Mouse (Mus musculus) MEL (cell line): ENCODE measurements around the gene Dnaja3. TPM values are rescaled to one million over a fixed set of nuclear protein-coding genes. Genes with fewer than 3 reads are reported as not detected.

Experiments used
- DNase-seq: peaks from one replicate; pipeline ENCODE4 v3.0.0; 2011; ENCODE audit warnings: low read depth, low spot score
- H3K27ac ChIP-seq: 2 replicates; pipeline ENCODE4 v1.5.1; 2012; ENCODE audit warnings: low read depth, mild to moderate bottlenecking, control low read depth, low read length, moderate library complexity; ENCODE audit not compliant: control insufficient read depth
- H3K27me3 ChIP-seq, 2 experiments: fragments of 150-350 bp in 1 of 2; sonication (generic) in 1 of 2; 2 replicates each; pipeline ENCODE4 v1.6.1; 2012; ENCODE audit warnings: low read length in 2 of 2, mild to moderate bottlenecking in 2 of 2, improper control_type of control experiment in 1 of 2, moderate library complexity in 1 of 2; ENCODE audit not compliant: insufficient read depth in 2 of 2, control insufficient read depth in 1 of 2
- H3K36me3 ChIP-seq, 2 experiments: 2 replicates each; pipeline ENCODE4 v1.6.1; 2012 to 2014; ENCODE audit warnings: low read length in 2 of 2, improper control_type of control experiment in 1 of 2, inconsistent platforms in 1 of 2, mild to moderate bottlenecking in 1 of 2; ENCODE audit not compliant: insufficient read depth in 2 of 2, control insufficient read depth in 1 of 2
- H3K4me1 ChIP-seq, 2 experiments: fragments of 150-350 bp in 1 of 2; sonication (generic) in 1 of 2; 2 replicates each; pipeline ENCODE4 v1.6.1; 2012; ENCODE audit warnings: low read length in 2 of 2, improper control_type of control experiment in 1 of 2, mild to moderate bottlenecking in 1 of 2; ENCODE audit not compliant: insufficient read depth in 2 of 2, control insufficient read depth in 1 of 2
- H3K4me3 ChIP-seq, 2 experiments: fragments of 150-350 bp in 1 of 2; sonication (generic) in 1 of 2; 2 replicates each; pipeline ENCODE4 v1.5.1; 2012; ENCODE audit warnings: low read depth in 2 of 2, low read length in 2 of 2, mild to moderate bottlenecking in 2 of 2, moderate library complexity in 2 of 2, control low read depth in 1 of 2, improper control_type of control experiment in 1 of 2; ENCODE audit not compliant: control insufficient read depth in 1 of 2, insufficient read depth in 1 of 2
- H3K79me2 ChIP-seq: 2 replicates; pipeline ENCODE4 v1.6.1; 2012; ENCODE audit warnings: mild to moderate bottlenecking, low read length, moderate library complexity; ENCODE audit not compliant: control insufficient read depth, poor library complexity, insufficient read depth
- H3K9ac ChIP-seq: 2 replicates; pipeline ENCODE4 v1.6.1; 2012; ENCODE audit warnings: low read depth, mild to moderate bottlenecking, control low read depth, low read length, moderate library complexity; ENCODE audit not compliant: control insufficient read depth, poor library complexity, severe bottlenecking
- H3K9me3 ChIP-seq: fragments of 150-350 bp; sonication (generic); replicated peaks from 2 replicates; pipeline ENCODE4 v1.6.1; 2012; ENCODE audit warnings: mild to moderate bottlenecking, low read length, improper control_type of control experiment, moderate library complexity; ENCODE audit not compliant: insufficient read depth
- BHLHE40 ChIP-seq: IDR thresholded peaks from 2 replicates; pipeline ENCODE4 v1.6.1; 2012; ENCODE audit warnings: low read depth, mild to moderate bottlenecking, inconsistent platforms, low read length, improper control_type of control experiment, borderline replicate concordance
- CTCF ChIP-seq, 3 experiments: IDR thresholded peaks in 2 of 3; conservative IDR thresholded peaks in 1 of 3; 2 replicates each; pipeline ENCODE4 v1.5.1; 2011 to 2012; ENCODE audit warnings: low read length in 3 of 3, low read depth in 2 of 3, mild to moderate bottlenecking in 2 of 3, improper control_type of control experiment in 1 of 3, inconsistent platforms in 1 of 3, mixed read lengths in 1 of 3, moderate library complexity in 1 of 3; ENCODE audit not compliant: control insufficient read depth in 1 of 3, insufficient read depth in 1 of 3, poor library complexity in 1 of 3, severe bottlenecking in 1 of 3
- HCFC1 ChIP-seq: IDR thresholded peaks from 2 replicates; pipeline ENCODE4 v1.6.1; 2012; ENCODE audit warnings: low read depth, mild to moderate bottlenecking, inconsistent platforms, low read length, improper control_type of control experiment, moderate library complexity
- MAZ ChIP-seq: IDR thresholded peaks from 2 replicates; pipeline ENCODE4 v1.6.1; 2012; ENCODE audit warnings: low read depth, mild to moderate bottlenecking, inconsistent platforms, low read length, improper control_type of control experiment
- MEF2A ChIP-seq: IDR thresholded peaks from 2 replicates; pipeline ENCODE4 v1.6.1; 2014; ENCODE audit warnings: low read depth, mild to moderate bottlenecking, inconsistent platforms, low read length, improper control_type of control experiment; ENCODE audit not compliant: poor library complexity, insufficient replicate concordance, severe bottlenecking; ENCODE audit errors: extremely low read depth
- MXI1 ChIP-seq: IDR thresholded peaks from 2 replicates; pipeline ENCODE4 v1.6.1; 2011; ENCODE audit warnings: mild to moderate bottlenecking, low read depth, low read length, improper control_type of control experiment
- POLR2A ChIP-seq, 2 experiments: IDR thresholded peaks; 2 replicates each; pipeline ENCODE4 v1.6.1; 2011 to 2012; ENCODE audit warnings: low read length in 2 of 2, mild to moderate bottlenecking in 2 of 2, control low read depth in 1 of 2, improper control_type of control experiment in 1 of 2, low read depth in 1 of 2, moderate library complexity in 1 of 2; ENCODE audit not compliant: control insufficient read depth in 1 of 2, insufficient read depth in 1 of 2, poor library complexity in 1 of 2
- RAD21 ChIP-seq: IDR thresholded peaks from 2 replicates; pipeline ENCODE4 v1.6.1; 2011; ENCODE audit warnings: mild to moderate bottlenecking, low read depth, low read length, improper control_type of control experiment
- RCOR1 ChIP-seq: IDR thresholded peaks from 2 replicates; pipeline ENCODE4 v1.6.1; 2012; ENCODE audit warnings: low read depth, mild to moderate bottlenecking, inconsistent platforms, low read length, improper control_type of control experiment
- SMC3 ChIP-seq: IDR thresholded peaks from 2 replicates; pipeline ENCODE4 v1.6.1; 2011; ENCODE audit warnings: low read depth, low read length, improper control_type of control experiment
- polyA plus RNA-seq, 2 experiments: library from polyadenylated mRNA; stranded (reverse) in 1 of 2; unstranded in 1 of 2; fragments of >175 nt in 1 of 2; fragments of >200 nt in 1 of 2; gene quantifications; 2 replicates each; pipeline versions ENCODE4 v1.2.1 to v1.2.4; 2012; ENCODE audit warnings: low replicate concordance in 2 of 2, low read depth in 1 of 2; ENCODE audit not compliant: insufficient read length in 2 of 2, insufficient read depth in 1 of 2, missing spikeins in 1 of 2
- total RNA-seq: library from RNA; depleted of rRNA; stranded (reverse); fragments of 300-350 nt; gene quantifications from 2 replicates; pipeline ENCODE4 v1.2.3, GENCODE M21; 2012

Gene Dnaja3
- total and polyA plus RNA-seq, 3 experiments: 91.8 to 94.3 TPM; not detected in 1

GRCm38 (mm10) chr16:4592909-4593875 is 46.6 kb upstream of the Dnaja3 start:
- Histone ChIP-seq H3K27ac (no peak overlapping the region), H3K27me3 (0 out of 4 replicates have a peak, but pooled peaks cover 0 to 3% of the 10 kb centered on the region in 2 experiments)

GRCm38 (mm10) chr16:4593971-4594813 is 45.6 kb upstream of the Dnaja3 start, which contains the start of gene Glis2:
Glis2 (plus strand) TSS chr16:4594713.
- Histone ChIP-seq H3K9me3 (no peaks in the 10 kb centered on the region), H3K9ac (peak within 1 kb of the TSS; percentile 61), H3K27ac (no peak within 1 kb of the TSS), H3K27me3 (0 out of 4 replicates have a peak, but pooled peaks cover 0 to 3% of the 10 kb centered on the region in 2 experiments), H3K4me3 (peak within 1 kb of the TSS; percentile 48 to 51), H3K79me2 (no peaks in the 10 kb centered on the region), H3K4me1 (no peaks in the 10 kb centered on the region; a peak in 1 of 4 replicates), H3K36me3 (no peaks in the 10 kb centered on the region)
- TF ChIP-seq MAZ: peak; percentile 48; the same call in 1 of the 2 replicates
- no peak for TF ChIP-seq RAD21
- no peak for TF ChIP-seq MXI1
- peak; percentile 49 for DNase-seq

More at GRCm38 (mm10) chr16:4592909-4593875, 46.6 kb upstream of the Dnaja3 start:
- Histone ChIP-seq H3K4me1 (no peaks in the 10 kb centered on the region; a peak in 1 of 4 replicates), H3K36me3 (no peaks in the 10 kb centered on the region), H3K9ac (no peak overlapping the region), H3K9me3 (no peaks in the 10 kb centered on the region)
- TF ChIP-seq SMC3 (peak; percentile 46), RAD21 (peak; percentile 8; the same call in 1 of the 2 replicates), BHLHE40 (no peak), CTCF (IDR thresholded peaks at IDR 0.05 in 2 of 3, conservative IDR thresholded peaks at IDR 0.05 in 1 of 3; ENCODE audit: control insufficient read depth in 1 of 3, insufficient read depth in 1 of 3, low read depth in 2 of 3, low read length in 3 of 3, poor library complexity in 1 of 3, severe bottlenecking in 1 of 3) (peak; percentile 9 to 57 (median 54); a peak in 5 of 6 replicates), RCOR1 (no peak), MAZ (no peak)
- TF ChIP-seq, all 39 proteins: peak for 3
- Histone ChIP-seq H3K4me3 (no peak overlapping the region), H3K79me2 (no peaks in the 10 kb centered on the region)
- peak; percentile 57 for DNase-seq

GRCm38 (mm10) chr16:4594814-4595526 is 44.8 kb upstream of the Dnaja3 start:
- Histone ChIP-seq H3K27me3 (0 out of 4 replicates have a peak, but pooled peaks cover 0 to 3% of the 10 kb centered on the region in 2 experiments), H3K4me3 (peak overlapping the region; percentile 46 to 51), H3K79me2 (no peaks in the 10 kb centered on the region), H3K27ac (no peak overlapping the region), H3K9me3 (no peaks in the 10 kb centered on the region), H3K9ac (peak overlapping the region; percentile 61), H3K4me1 (no peaks in the 10 kb centered on the region; a peak in 1 of 4 replicates), H3K36me3 (no peaks in the 10 kb centered on the region)
- DNase-seq: no peak
- TF ChIP-seq MAZ (0 out of 2 replicates have a peak, but pooled peaks have one; percentile 43), POLR2A (IDR thresholded peaks at IDR 0.05; ENCODE audit: control insufficient read depth in 1 of 2, insufficient read depth in 1 of 2, low read depth in 1 of 2, low read length in 2 of 2, poor library complexity in 1 of 2) (0 out of 4 replicates have a peak, but pooled peaks of 1 of the 2 experiments have one; percentile 3), MXI1 (no peak), HCFC1 (no peak), RCOR1 (no peak), MEF2A (no peak)
